Mouse (Mus musculus) frontal cortex, adult 2 months (tissue): Measurements from ENCODE around the gene Ube2e1. TPM values are rescaled to one million over a fixed set of nuclear protein-coding genes. Genes with fewer than 3 reads are reported as not detected.
"Not testable (repeated sequence)": the region's sequence is repeated elsewhere in the genome, so short reads cannot be mapped to it uniquely, and the experiment has no call there.

Source experiments
- DNase-seq, 2 experiments: peaks; one replicate each; pipeline ENCODE4 v3.0.0; 2022; ENCODE audit warnings: low spot score in 1 of 2; ENCODE audit errors: extremely low spot score in 1 of 2
- polyA plus RNA-seq: library from polyadenylated mRNA; depleted of rRNA; stranded (reverse); fragments of >200 nt; gene quantifications from 2 replicates; pipeline ENCODE4 v1.2.3, GENCODE M21; 2012

Ube2e1 gene
- polyA plus RNA-seq, 1 experiment: 112 TPM

- DNase-seq: peak in 1 of 2 experiments; percentile 15
Measured at GRCm38 (mm10) chr14:18326968-18327672, 4.5 kb downstream of the Ube2e1 start.

GRCm38 (mm10) chr14:18317457-18318411, 13.9 kb downstream of the Ube2e1 start:
- no peak for DNase-seq

DNA sequence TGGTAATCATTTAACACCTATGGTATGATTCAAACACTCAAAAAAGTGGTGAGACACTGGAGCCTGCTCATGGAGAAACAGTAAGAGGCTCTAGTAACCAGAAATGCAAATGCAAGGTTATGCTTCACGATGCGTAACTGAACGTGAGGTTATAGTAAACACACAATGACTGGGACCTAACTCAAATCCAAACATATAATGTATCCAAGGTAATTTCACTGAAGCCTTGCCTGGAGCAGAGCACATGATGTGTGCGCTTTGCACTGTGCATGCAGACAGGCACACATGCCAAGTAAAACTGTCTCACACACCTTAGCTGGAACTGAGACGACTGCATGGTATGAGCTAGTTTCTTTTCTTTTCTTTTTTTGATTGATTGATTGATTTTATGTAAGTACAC, 27.5 kb downstream of the Ube2e1 start:
- DNase-seq: no peak

GRCm38 (mm10) chr14:18303262-18303661, 28.4 kb downstream of the Ube2e1 start:
- peak; percentile 66 to 72 for DNase-seq

- no peak for DNase-seq
Measured at GRCm38 (mm10) chr14:18302750-18303149, 28.9 kb downstream of the Ube2e1 start.

DNA sequence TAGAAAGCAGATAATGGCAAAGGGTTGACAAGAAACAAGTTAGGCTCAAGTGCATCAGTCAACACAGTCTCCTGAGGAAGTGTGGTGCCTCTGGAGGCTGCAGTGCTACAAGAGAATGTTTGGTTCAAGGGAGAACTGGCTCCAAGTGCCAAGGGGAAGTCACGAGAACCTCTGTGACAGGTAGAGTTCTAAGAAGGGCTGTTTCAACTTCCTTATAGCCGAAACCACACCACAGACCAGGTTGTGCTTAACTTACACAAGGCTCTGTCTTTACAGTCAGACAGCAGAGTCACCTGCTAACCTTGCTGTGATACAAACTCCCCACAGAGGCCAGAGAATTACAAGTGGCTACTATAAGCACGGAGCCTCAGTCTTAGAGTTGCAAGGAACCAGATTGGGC, 30.1 kb downstream of the Ube2e1 start:
- DNase-seq: no peak

DNA sequence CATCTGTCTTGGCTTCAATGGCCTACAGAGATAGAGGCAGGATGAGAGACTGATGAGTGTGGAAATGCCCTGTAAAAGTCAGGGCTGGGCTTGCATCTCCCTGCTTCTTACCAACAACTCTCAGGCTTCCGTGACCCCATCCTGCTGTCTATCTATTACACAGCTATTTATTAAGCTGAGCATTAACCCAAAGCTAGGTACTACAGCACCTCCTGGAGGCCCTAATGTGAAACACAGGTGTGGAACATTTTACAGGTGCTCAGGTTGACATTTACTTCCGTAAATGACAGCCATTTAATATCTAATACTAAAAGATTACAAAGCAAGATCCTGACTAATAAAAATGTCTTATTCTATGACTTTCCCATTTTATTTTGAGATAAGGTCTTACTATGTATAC, 31.0 kb downstream of the Ube2e1 start:
- DNase-seq: no peak

DNA sequence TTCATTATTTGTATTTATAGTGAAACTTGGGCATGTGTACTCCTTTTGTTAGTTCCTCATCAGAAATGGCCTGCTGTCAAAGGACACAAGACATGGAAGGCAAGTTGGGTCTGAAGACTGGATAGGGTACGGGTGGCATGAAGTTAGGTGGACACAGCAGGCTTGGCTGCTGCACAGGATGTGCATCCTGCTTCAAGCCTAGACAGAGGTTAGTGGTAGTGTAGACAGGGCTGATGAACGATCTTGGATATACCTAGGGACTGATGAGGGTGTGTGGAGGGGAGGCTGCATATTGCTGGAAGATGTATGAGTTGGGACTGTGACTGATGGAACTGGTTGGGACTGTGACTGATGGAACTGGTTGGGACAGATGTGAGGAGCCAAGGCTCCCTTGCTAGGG, 32.8 kb downstream of the Ube2e1 start:
- no peak for DNase-seq

- DNase-seq: no peak
Measured at GRCm38 (mm10) chr14:18297441-18297840, 34.2 kb downstream of the Ube2e1 start.

DNA sequence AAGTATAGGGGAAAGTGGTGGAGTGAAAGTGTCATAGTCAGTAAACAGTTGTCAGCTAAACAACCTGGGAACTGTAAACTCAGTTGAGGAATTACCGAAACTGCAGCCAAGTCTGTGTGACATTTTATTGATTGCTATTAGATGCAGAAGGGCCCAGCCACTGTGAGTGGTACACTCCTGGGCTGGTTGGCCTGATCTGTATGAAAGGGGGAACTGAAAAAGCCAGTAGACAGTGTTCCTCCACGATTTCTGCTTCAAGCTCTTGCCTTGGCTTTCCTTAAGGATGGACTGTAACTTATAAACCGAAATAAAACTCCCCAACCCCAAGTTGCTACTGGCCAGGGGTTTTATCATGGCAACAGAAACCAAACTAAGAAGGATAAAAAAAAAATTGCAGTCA, 39.1 kb downstream of the Ube2e1 start:
- no peak for DNase-seq

DNA sequence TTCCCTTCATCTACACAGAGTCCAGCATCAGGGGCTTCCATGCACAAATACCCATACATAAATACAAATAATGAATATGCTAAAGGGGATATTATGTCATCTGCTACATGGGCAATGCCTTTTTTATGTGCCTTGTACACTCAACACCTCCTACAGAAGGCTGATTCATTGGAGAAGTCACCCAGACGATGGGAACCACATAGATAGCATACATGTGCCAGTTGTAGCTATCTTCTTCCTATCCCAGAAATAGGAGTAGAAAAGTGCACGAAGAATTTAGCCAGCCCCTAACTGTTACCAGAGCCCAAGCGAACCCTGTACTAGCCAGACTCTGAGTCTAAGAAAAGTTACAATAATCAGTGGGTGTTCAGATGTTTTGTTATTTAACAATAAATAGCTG, 39.5 kb downstream of the Ube2e1 start:
- DNase-seq: peak in 1 of 2 experiments; percentile 51

DNA sequence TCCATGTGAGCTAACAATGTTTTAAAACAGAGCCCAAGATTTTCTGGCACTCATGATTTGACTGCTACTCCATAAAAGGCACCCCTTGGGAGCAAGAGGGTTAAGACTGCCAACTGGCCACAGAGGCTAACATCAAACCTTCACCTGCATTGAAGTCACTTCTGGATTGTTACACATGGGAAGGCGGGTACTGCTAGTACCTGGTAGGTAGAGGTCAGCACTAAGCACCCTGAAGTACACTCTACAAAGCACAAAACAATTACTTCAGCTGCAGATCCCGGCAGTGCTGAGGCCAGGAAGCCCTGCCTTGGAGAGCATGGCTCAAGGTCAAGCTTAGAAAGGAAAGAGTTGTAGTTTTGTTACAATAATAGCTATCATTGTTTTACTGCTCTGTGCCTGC, 44.3 kb downstream of the Ube2e1 start:
- no peak for DNase-seq

GRCm38 (mm10) chr14:18286441-18286840, 45.2 kb downstream of the Ube2e1 start:
- no peak for DNase-seq

DNA sequence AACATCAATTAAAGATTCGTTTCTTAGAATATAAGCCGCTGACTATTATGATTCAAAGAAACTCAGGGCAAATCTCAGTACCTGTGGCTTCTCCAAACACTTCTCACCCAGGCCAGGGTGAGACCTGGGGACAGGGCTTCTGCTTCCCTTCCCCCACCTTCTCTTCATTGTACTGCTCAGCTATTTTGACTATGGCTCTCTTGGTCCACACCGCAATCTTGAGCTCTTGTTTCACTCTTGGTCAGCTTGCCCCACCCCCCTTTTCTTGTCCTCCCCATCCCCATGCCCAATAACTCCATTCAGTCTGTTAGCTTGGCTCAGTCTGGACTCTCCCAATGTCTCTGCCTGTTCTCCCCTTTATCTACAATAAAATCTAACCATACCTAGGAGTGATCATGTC, 46.2 kb downstream of the Ube2e1 start:
- DNase-seq: no peak

DNA sequence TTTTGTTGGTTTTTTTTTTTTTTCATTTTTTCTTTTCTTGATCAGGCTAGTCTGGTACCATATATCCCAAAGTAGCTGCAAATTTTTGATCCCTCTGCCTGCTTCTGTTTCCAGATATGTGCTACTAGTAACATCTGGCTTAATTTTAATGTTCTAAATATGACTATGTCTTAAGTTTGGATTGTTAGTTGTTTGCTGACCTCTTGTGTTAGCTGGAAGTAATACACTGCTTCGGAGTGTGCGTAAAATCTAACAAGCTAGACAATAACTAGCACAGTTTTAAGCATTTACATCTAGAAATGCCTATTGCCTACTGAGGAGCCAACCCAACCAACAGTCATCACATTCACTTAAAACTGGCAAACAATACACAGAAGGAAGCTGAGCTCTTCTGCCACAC, 47.1 kb downstream of the Ube2e1 start:
- peak in 1 of 2 experiments; percentile 57 for DNase-seq

GRCm38 (mm10) chr14:18280375-18280774, 51.3 kb downstream of the Ube2e1 start:
- DNase-seq: peak in 1 of 2 experiments; percentile 53

DNA sequence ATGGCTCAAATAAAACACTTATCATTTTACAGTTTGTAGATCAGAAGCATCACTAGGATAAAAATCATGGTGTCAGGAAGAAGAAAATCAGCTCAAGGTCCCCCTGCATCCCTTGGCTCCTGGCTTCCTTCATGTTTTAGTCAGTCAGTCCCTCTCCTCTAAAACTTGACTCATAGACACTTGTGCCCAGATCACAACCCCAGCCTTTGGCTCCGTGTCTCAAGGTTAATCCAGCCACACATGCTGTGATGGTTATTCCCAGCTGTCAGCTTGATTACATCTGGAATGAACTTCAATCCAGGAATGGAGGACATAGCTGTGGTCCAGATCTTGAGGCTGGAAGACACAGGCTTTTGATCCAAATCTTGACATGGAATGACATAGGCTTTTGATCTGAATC, 57.1 kb downstream of the Ube2e1 start:
- DNase-seq: no peak

DNA sequence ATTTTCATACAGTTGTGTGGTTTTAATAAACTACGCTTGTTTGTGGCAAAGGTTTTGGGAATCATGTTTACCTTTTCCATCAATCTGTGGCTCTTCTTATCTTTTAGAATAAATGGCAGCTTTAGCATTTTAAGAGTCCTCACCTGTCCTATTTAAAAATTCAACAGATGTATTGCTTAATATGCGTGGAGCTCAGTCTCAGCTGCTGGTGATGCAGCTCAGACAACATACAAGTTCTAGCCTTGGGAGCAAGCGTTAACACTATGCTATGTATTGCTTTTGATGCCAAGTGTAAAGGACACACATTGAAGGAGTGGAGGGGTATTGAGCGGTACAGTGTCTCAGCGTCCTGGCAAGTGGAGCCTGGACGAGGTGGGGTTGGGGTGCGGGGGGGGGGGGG, 60.0 kb downstream of the Ube2e1 start:
- no peak for DNase-seq

GRCm38 (mm10) chr14:18270529-18271441, 60.9 kb downstream of the Ube2e1 start, which contains the start of the genes Nkiras1 and Rpl15:
Gene Nkiras1 (plus strand): TSS chr14:18271136.
Gene Rpl15 (minus strand): TSS chr14:18271391.
- DNase-seq: peak; percentile 99

GRCm38 (mm10) chr14:18269947-18270528, 61.6 kb downstream of the Ube2e1 start:
- DNase-seq: not testable (repeated sequence)
